Mouse (Mus musculus): Measurements from ENCODE around the gene Prrc2b.

DNA sequence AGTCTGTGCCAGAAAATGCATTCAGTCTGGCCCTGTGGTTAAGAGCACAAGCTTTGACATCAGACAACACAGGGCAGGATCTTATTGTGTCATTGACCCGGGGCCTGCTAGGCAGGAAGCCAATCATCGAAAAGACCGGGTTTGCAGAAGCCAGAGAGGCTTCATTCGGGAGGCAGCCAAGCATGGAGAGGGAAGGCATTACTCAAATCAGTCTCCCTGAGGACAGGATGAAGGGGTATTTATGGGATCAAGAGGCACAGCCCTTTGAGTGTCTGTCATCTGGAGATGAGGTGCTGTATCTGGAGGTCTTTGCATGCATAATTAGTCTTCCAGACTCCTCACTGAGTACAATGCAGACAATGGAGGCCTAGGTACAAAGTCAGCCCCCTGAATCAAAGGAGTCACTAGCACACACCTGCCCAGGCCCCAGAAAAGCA is 10.4 kb upstream of the Prrc2b start:
- TF ChIP-seq CTCF (conservative IDR thresholded peaks at IDR 0.05; ENCODE audit: insufficient read depth, insufficient read length, low read depth, low read length) (no peak), POLR2A (IDR thresholded peaks at IDR 0.05; ENCODE audit: low read depth, low read length) (no peak)

Data from kidney, adult 2 months (tissue).